Mouse (Mus musculus) midbrain, embryonic 11.5 days (tissue): ENCODE data around the gene Hoxd8. TPM values are rescaled to one million over a fixed set of nuclear protein-coding genes. Genes with fewer than 3 reads are reported as not detected.

Experiments
- ATAC-seq: fragments of 200-750 bp; cut with Nextera tagmentation; 2 replicates; pipeline ENCODE4 v1.8.0; 2017; ENCODE audit warnings: moderate TSS enrichment, moderate library complexity; ENCODE audit not compliant: low FRiP score
- DNase-seq: peaks from one replicate; pipeline ENCODE4 v3.0.0; 2015; ENCODE audit warnings: low spot score; ENCODE audit errors: missing footprints
- H3K27ac ChIP-seq: fragments of 300-500 bp; sonication (generic); 2 replicates; pipeline ENCODE4 v1.5.1; 2014; ENCODE audit warnings: low read depth, low read length
- H3K27me3 ChIP-seq: fragments of 300-500 bp; sonication (generic); 2 replicates; pipeline ENCODE4 v1.6.1; 2014; ENCODE audit warnings: mild to moderate bottlenecking, low read length, moderate library complexity, mixed read lengths; ENCODE audit not compliant: control insufficient read depth, insufficient read depth
- H3K36me3 ChIP-seq: fragments of 300-500 bp; sonication (generic); 2 replicates; pipeline ENCODE4 v1.6.1; 2014; ENCODE audit warnings: mild to moderate bottlenecking, low read length, moderate library complexity, mixed read lengths; ENCODE audit not compliant: control insufficient read depth, insufficient read depth
- H3K4me1 ChIP-seq: fragments of 300-500 bp; sonication (generic); 2 replicates; pipeline ENCODE4 v1.6.1; 2014; ENCODE audit warnings: low read length; ENCODE audit not compliant: control insufficient read depth, insufficient read depth
- H3K4me2 ChIP-seq: fragments of 300-500 bp; sonication (generic); 2 replicates; pipeline ENCODE4 v1.6.1; 2014; ENCODE audit warnings: mild to moderate bottlenecking, moderate library complexity
- H3K4me3 ChIP-seq: fragments of 300-500 bp; sonication (generic); 2 replicates; pipeline ENCODE4 v1.5.1; 2014; ENCODE audit warnings: low read depth, low read length
- H3K9ac ChIP-seq: fragments of 300-500 bp; sonication (generic); 2 replicates; pipeline ENCODE4 v1.6.1; 2014; ENCODE audit warnings: low read length
- H3K9me3 ChIP-seq: fragments of 300-500 bp; sonication (generic); 2 replicates; pipeline ENCODE4 v1.6.1; 2016; ENCODE audit warnings: low read length; ENCODE audit not compliant: control insufficient read depth
- WGBS: fragments of 180-500 bp; shearing (Covaris S2); extraction: QIAGEN DNeasy Blood & Tissue Kit; methylation state at CpG from one replicate; pipeline ENCODE4 v1.1.7; 2014; 5-methylcytosine and 5-hydroxymethylcytosine counted together
- polyA plus RNA-seq: library from polyadenylated mRNA; unstranded; fragments of >200 nt; fragmentation: Nextera tagmentation; extraction: Ambion mirVana; gene quantifications from 2 replicates; pipeline ENCODE4 v1.2.1, GENCODE M21; 2014

Hoxd8 gene
- polyA plus RNA-seq, 1 experiment from 2014 or later, result 0.11 TPM

- Histone ChIP-seq H3K27me3 (peaks cover 97% of the 10 kb centered on the region), H3K9ac (no peak overlapping the region), H3K9me3 (no peaks in the 10 kb centered on the region), H3K27ac (no peak overlapping the region), H3K36me3 (no peaks in the 10 kb centered on the region), H3K4me2 (no peak overlapping the region), H3K4me1 (peaks cover 13% of the 10 kb centered on the region), H3K4me3 (no peak overlapping the region)
- WGBS, result 4% methylated on average over 4 of the region's 4 CpGs
- no peak for DNase-seq
- no peak for ATAC-seq
These were observed 4.3 kb downstream of the Hoxd8 start for GRCm38 (mm10) chr2:74708676-74709075.

GRCm38 (mm10) chr2:74709465-74710419 lies 5.3 kb downstream of the Hoxd8 start:
- 6% methylated on average over 5 of the region's 5 CpGs for WGBS
- Histone ChIP-seq H3K36me3 (no peaks in the 10 kb centered on the region), H3K4me3 (no peak overlapping the region), H3K27me3 (peaks cover 97% of the 10 kb centered on the region), H3K27ac (no peak overlapping the region), H3K9me3 (no peaks in the 10 kb centered on the region), H3K4me2 (no peak overlapping the region), H3K9ac (no peak overlapping the region), H3K4me1 (peaks cover 11% of the 10 kb centered on the region)
- DNase-seq, result peak; percentile 93
- ATAC-seq, result no peak

GRCm38 (mm10) chr2:74710929-74711543 lies 6.6 kb downstream of the Hoxd8 start:
- Histone ChIP-seq H3K27ac (no peak overlapping the region), H3K27me3 (peaks cover 97% of the 10 kb centered on the region), H3K9me3 (no peaks in the 10 kb centered on the region), H3K36me3 (no peaks in the 10 kb centered on the region), H3K4me2 (no peak overlapping the region), H3K4me1 (no peaks in the 10 kb centered on the region), H3K4me3 (no peak overlapping the region), H3K9ac (no peak overlapping the region)
- DNase-seq, result peak; percentile 93
- no peak for ATAC-seq
- WGBS, result under 1% methylated on average over 16 of the region's 16 CpGs

- H3K9ac ChIP-seq, result no peak within 1 kb of the TSS
- peak within 1 kb of the TSS; percentile 11 for H3K4me3 ChIP-seq
- no peaks in the 10 kb centered on the region for H3K4me1 ChIP-seq
- no peaks in the 10 kb centered on the region for H3K9me3 ChIP-seq
- H3K27ac ChIP-seq, result no peak within 1 kb of the TSS
- H3K4me2 ChIP-seq, result peak within 1 kb of the TSS; percentile 12; the same call in 1 of the 2 replicates
- 0 out of 2 replicates have a peak, but pooled peaks have one; percentile 19 for ATAC-seq
- WGBS, result under 1% methylated on average over 65 of the region's 65 CpGs
- peaks cover 97% of the 10 kb centered on the region for H3K27me3 ChIP-seq
- H3K36me3 ChIP-seq, result no peaks in the 10 kb centered on the region
- DNase-seq, result peak; percentile 95
These were observed 7.6 kb downstream of the Hoxd8 start, which contains the start of the genes Hoxd3 and Hoxd4 for GRCm38 (mm10) chr2:74711721-74712621. Gene Hoxd3 (plus strand): TSS chr2:74711927. Gene Hoxd4 (plus strand): TSS chr2:74711929.

GRCm38 (mm10) chr2:74713239-74714150 lies 9.1 kb downstream of the Hoxd8 start:
- Histone ChIP-seq H3K36me3 (no peaks in the 10 kb centered on the region), H3K4me3 (no peak overlapping the region), H3K9ac (no peak overlapping the region), H3K27me3 (peaks cover 97% of the 10 kb centered on the region), H3K9me3 (no peaks in the 10 kb centered on the region), H3K4me2 (no peak overlapping the region), H3K27ac (no peak overlapping the region), H3K4me1 (no peaks in the 10 kb centered on the region)
- WGBS, result 4% methylated on average over 19 of the region's 19 CpGs
- no peak for ATAC-seq
- peak; percentile 92 for DNase-seq

GRCm38 (mm10) chr2:74714156-74714789 lies 9.9 kb downstream of the Hoxd8 start:
- no peaks in the 10 kb centered on the region for H3K9me3 ChIP-seq
- H3K4me1 ChIP-seq, result no peaks in the 10 kb centered on the region
- H3K4me2 ChIP-seq, result no peak overlapping the region
- H3K27me3 ChIP-seq, result peaks cover 97% of the 10 kb centered on the region
- ATAC-seq, result no peak
- no peak overlapping the region for H3K9ac ChIP-seq
- DNase-seq, result peak; percentile 94
- no peaks in the 10 kb centered on the region for H3K36me3 ChIP-seq
- 3% methylated on average over 18 of the region's 18 CpGs for WGBS
- H3K4me3 ChIP-seq, result no peak overlapping the region
- no peak overlapping the region for H3K27ac ChIP-seq

- Histone ChIP-seq H3K9ac (no peak overlapping the region), H3K9me3 (no peaks in the 10 kb centered on the region), H3K4me1 (no peaks in the 10 kb centered on the region), H3K27ac (no peak overlapping the region), H3K4me2 (no peak overlapping the region), H3K27me3 (peaks cover 97% of the 10 kb centered on the region), H3K4me3 (no peak overlapping the region), H3K36me3 (no peaks in the 10 kb centered on the region)
- ATAC-seq (no peak), DNase-seq (peak; percentile 93)
- under 1% methylated on average over 14 of the region's 14 CpGs for WGBS
These were observed 10.5 kb downstream of the Hoxd8 start for GRCm38 (mm10) chr2:74714881-74715280.
